Mouse (Mus musculus): Measurements from ENCODE around the gene Gria2.
A peak's percentile ranks its signal among the peaks of the same experiment; 100 is the strongest.

The Gria2 gene

GRCm38 (mm10) chr3:80802596-80803081, at the start of gene Gria2:
Gene Gria2 (minus strand): TSS chr3:80802835.
- peak; percentile 91 for DNase-seq (ENCODE audit: low spot score)

GRCm38 (mm10) chr3:80850947-80851346, 48.3 kb upstream of the Gria2 start:
- no peak for DNase-seq (ENCODE audit: low spot score)

- no peak for DNase-seq (ENCODE audit: low spot score)
Measured at GRCm38 (mm10) chr3:80845634-80846033, 43.0 kb upstream of the Gria2 start.

- DNase-seq (ENCODE audit: low spot score), result no peak
Measured at GRCm38 (mm10) chr3:80839845-80840244, 37.2 kb upstream of the Gria2 start.

- DNase-seq (ENCODE audit: low spot score), result no peak
Measured at GRCm38 (mm10) chr3:80837583-80837982, 34.9 kb upstream of the Gria2 start.

- no peak for DNase-seq (ENCODE audit: low spot score)
Measured at GRCm38 (mm10) chr3:80823975-80824374, 21.3 kb upstream of the Gria2 start.

GRCm38 (mm10) chr3:80818619-80819018, 16.0 kb upstream of the Gria2 start:
- DNase-seq (ENCODE audit: low spot score), result no peak

GRCm38 (mm10) chr3:80813734-80814133, 11.1 kb upstream of the Gria2 start:
- DNase-seq (ENCODE audit: low spot score), result no peak

- DNase-seq (ENCODE audit: low spot score), result no peak
Measured at GRCm38 (mm10) chr3:80812237-80812636, 9.6 kb upstream of the Gria2 start.

- DNase-seq (ENCODE audit: low spot score), result peak; percentile 36
Measured at GRCm38 (mm10) chr3:80805327-80805726, 2.7 kb upstream of the Gria2 start.

- DNase-seq (ENCODE audit: low spot score), result no peak
Measured at GRCm38 (mm10) chr3:80803811-80804210, 1.2 kb upstream of the Gria2 start.

- DNase-seq (ENCODE audit: low spot score), result no peak
Measured at GRCm38 (mm10) chr3:80803211-80803610, 576 bp upstream of the Gria2 start.

GRCm38 (mm10) chr3:80801827-80802310, 766 bp downstream of the Gria2 start:
- DNase-seq (ENCODE audit: low spot score), result no peak

- DNase-seq (ENCODE audit: low spot score), result peak; percentile 58
Measured at GRCm38 (mm10) chr3:80800995-80801826, 1.4 kb downstream of the Gria2 start.

GRCm38 (mm10) chr3:80800299-80800994, 2.2 kb downstream of the Gria2 start:
- peak; percentile 65 for DNase-seq (ENCODE audit: low spot score)

GRCm38 (mm10) chr3:80797935-80798334, 4.7 kb downstream of the Gria2 start:
- no peak for DNase-seq (ENCODE audit: low spot score)

GRCm38 (mm10) chr3:80796764-80797163, 5.9 kb downstream of the Gria2 start:
- DNase-seq (ENCODE audit: low spot score), result no peak

- no peak for DNase-seq (ENCODE audit: low spot score)
Measured at GRCm38 (mm10) chr3:80795284-80795683, 7.4 kb downstream of the Gria2 start.

- DNase-seq (ENCODE audit: low spot score), result no peak
Measured at GRCm38 (mm10) chr3:80787116-80787744, 15.4 kb downstream of the Gria2 start.

- no peak for DNase-seq (ENCODE audit: low spot score)
Measured at GRCm38 (mm10) chr3:80781144-80781530, 21.5 kb downstream of the Gria2 start.

- no peak for DNase-seq (ENCODE audit: low spot score)
Measured at GRCm38 (mm10) chr3:80780383-80781143, 22.1 kb downstream of the Gria2 start.

GRCm38 (mm10) chr3:80776628-80777027, 26.0 kb downstream of the Gria2 start:
- DNase-seq (ENCODE audit: low spot score), result no peak

Measured in embryo, embryonic 10 days (tissue).